ENCODE assay signal across 10 mouse cellular contexts in genomic region chr3:86762036-86762415, GRCm38 (mm10).
A peak's percentile ranks its signal among the peaks of the same experiment; 100 is the strongest.
DNase-seq lines count a peak whose midpoint lies in the region; ATAC-seq lines count a peak whose summit lies in the region.
"Had no signal": no experiment of that assay in that cellular context is flagged by ENCODE, and none has a peak within 500 bp of the region (broad histone marks: within the 10 kb centered on the region; RNA-seq: fewer than 3 reads in every experiment).

No protein-coding gene starts in this region.

- H3K27me3 ChIP-seq in midbrain, embryonic 11.5 days (ENCODE audit: control insufficient read depth, insufficient read depth, low read length), result no peaks in the 10 kb centered on the region
- no peaks in the 10 kb centered on the region for H3K27me3 ChIP-seq in midbrain, embryonic 14.5 days (ENCODE audit: control insufficient read depth, insufficient read depth, low read length)
- no peaks in the 10 kb centered on the region for H3K27me3 ChIP-seq in forebrain, embryonic 14.5 days (replicated peaks; ENCODE audit: control insufficient read depth, insufficient read depth, low read length)
- H3K27me3 ChIP-seq in limb, embryonic 11.5 days (ENCODE audit: control insufficient read depth, insufficient read depth, low read length), result no peaks in the 10 kb centered on the region
- no peaks in the 10 kb centered on the region for H3K27me3 ChIP-seq in neural tube, embryonic 15.5 days (replicated peaks)

- peak; percentile 60; the same call in 1 of the 2 replicates for ATAC-seq in midbrain, embryonic 11.5 days (ENCODE audit: low FRiP score)
- no peak; the same call in 1 of the 2 replicates for ATAC-seq in midbrain, embryonic 14.5 days (ENCODE audit: low FRiP score, low TSS enrichment)
- peak; percentile 46; the same call in 1 of the 2 replicates for ATAC-seq in forebrain, embryonic 14.5 days
- peak; percentile 48 for ATAC-seq in limb, embryonic 11.5 days (ENCODE audit: insufficient number of reproducible peaks, low FRiP score, low TSS enrichment, low read depth)
- peak; percentile 42; the same call in 1 of the 2 replicates for ATAC-seq in neural tube, embryonic 15.5 days (ENCODE audit: low FRiP score)

- no peak overlapping the region for H3K4me3 ChIP-seq in midbrain, embryonic 11.5 days (ENCODE audit: low read depth, low read length)
- H3K4me3 ChIP-seq in midbrain, embryonic 14.5 days (replicated peaks; ENCODE audit: low read depth, low read length), result no peak overlapping the region
- no peak overlapping the region for H3K4me3 ChIP-seq in forebrain, embryonic 14.5 days (ENCODE audit: low read depth, low read length)
- H3K4me3 ChIP-seq in limb, embryonic 11.5 days (ENCODE audit: low read depth, low read length), result no peak overlapping the region
- no peak overlapping the region for H3K4me3 ChIP-seq in neural tube, embryonic 15.5 days (replicated peaks)
- H3K4me3 ChIP-seq: megakaryocyte, embryonic 14.5 days had no signal

- no peak for DNase-seq in midbrain, embryonic 11.5 days (ENCODE audit: low spot score, missing footprints)
- DNase-seq in midbrain, embryonic 14.5 days, result no peak
- DNase-seq in forebrain, embryonic 14.5 days (ENCODE audit: low spot score), result no peak
- no peak for DNase-seq in limb, embryonic 11.5 days (ENCODE audit: low spot score)
- DNase-seq in right cerebral cortex, adult 18-20 months, result no peak
- no peak for DNase-seq in layer of hippocampus, postnatal 25 days (ENCODE audit: extremely low spot score in 1 of 2, low spot score in 1 of 2)

- H3K9me3 ChIP-seq in midbrain, embryonic 11.5 days (ENCODE audit: control insufficient read depth, low read length), result no peaks in the 10 kb centered on the region
- H3K9me3 ChIP-seq in midbrain, embryonic 14.5 days (ENCODE audit: control insufficient read depth, low read length), result no peaks in the 10 kb centered on the region
- no peaks in the 10 kb centered on the region for H3K9me3 ChIP-seq in forebrain, embryonic 14.5 days (replicated peaks; ENCODE audit: control insufficient read depth, low read length)
- no peaks in the 10 kb centered on the region for H3K9me3 ChIP-seq in limb, embryonic 11.5 days (ENCODE audit: control insufficient read depth, low read length)
- H3K9me3 ChIP-seq in neural tube, embryonic 15.5 days (replicated peaks), result no peaks in the 10 kb centered on the region
- H3K9me3 ChIP-seq: G1E had no signal

- 0 out of 2 replicates have a peak, but pooled peaks cover 3% of the 10 kb centered on the region for H3K4me1 ChIP-seq in midbrain, embryonic 11.5 days (ENCODE audit: control insufficient read depth, insufficient read depth, low read length)
- peaks cover 3% of the 10 kb centered on the region; the same call in 1 of the 2 replicates for H3K4me1 ChIP-seq in midbrain, embryonic 14.5 days (ENCODE audit: control insufficient read depth, insufficient read depth, low read length)
- H3K4me1 ChIP-seq in forebrain, embryonic 14.5 days (ENCODE audit: control insufficient read depth, insufficient read depth, low read length), result no peaks in the 10 kb centered on the region
- peaks cover 6% of the 10 kb centered on the region for H3K4me1 ChIP-seq in limb, embryonic 11.5 days (ENCODE audit: control insufficient read depth, insufficient read depth, low read length)
- peaks cover 5% of the 10 kb centered on the region; the same call in 1 of the 2 replicates for H3K4me1 ChIP-seq in neural tube, embryonic 15.5 days

- 78% methylated on average over 6 of the region's 6 CpGs for WGBS in midbrain, embryonic 11.5 days
- WGBS in midbrain, embryonic 14.5 days, result 76% methylated on average over 6 of the region's 6 CpGs
- WGBS in forebrain, embryonic 14.5 days, result 91% methylated on average over 6 of the region's 6 CpGs
- WGBS in limb, embryonic 11.5 days, result 72% methylated on average over 6 of the region's 6 CpGs
- 83% methylated on average over 6 of the region's 6 CpGs for WGBS in neural tube, embryonic 15.5 days

- H3K4me2 ChIP-seq in midbrain, embryonic 11.5 days, result no peak overlapping the region
- H3K4me2 ChIP-seq in midbrain, embryonic 14.5 days (ENCODE audit: low read length), result no peak overlapping the region
- H3K4me2 ChIP-seq in forebrain, embryonic 14.5 days (ENCODE audit: low read length), result no peak overlapping the region
- H3K4me2 ChIP-seq in limb, embryonic 11.5 days (ENCODE audit: low read depth, severe bottlenecking), result no peak overlapping the region
- H3K4me2 ChIP-seq in neural tube, embryonic 15.5 days, result no peak overlapping the region
- H3K4me2 ChIP-seq: lung, embryonic 14.5 days had no signal

- no peak overlapping the region for H3K9ac ChIP-seq in midbrain, embryonic 11.5 days (ENCODE audit: low read length)
- H3K9ac ChIP-seq in midbrain, embryonic 14.5 days (replicated peaks; ENCODE audit: low read length), result no peak overlapping the region
- no peak overlapping the region for H3K9ac ChIP-seq in forebrain, embryonic 14.5 days (ENCODE audit: low read length)
- no peak overlapping the region for H3K9ac ChIP-seq in limb, embryonic 11.5 days (ENCODE audit: low read length)
- H3K9ac ChIP-seq in neural tube, embryonic 15.5 days (replicated peaks), result no peak overlapping the region
- H3K9ac ChIP-seq: lung, embryonic 14.5 days had no signal

- no peak overlapping the region for H3K27ac ChIP-seq in midbrain, embryonic 11.5 days (ENCODE audit: low read depth, low read length)
- H3K27ac ChIP-seq in midbrain, embryonic 14.5 days (replicated peaks; ENCODE audit: low read depth, low read length), result no peak overlapping the region
- no peak overlapping the region for H3K27ac ChIP-seq in forebrain, embryonic 14.5 days (ENCODE audit: low read depth, low read length)
- peak overlapping the region; percentile 63 for H3K27ac ChIP-seq in limb, embryonic 11.5 days (replicated peaks; ENCODE audit: low read depth, low read length)
- peak overlapping the region; percentile 30 for H3K27ac ChIP-seq in neural tube, embryonic 15.5 days (replicated peaks)

- H3K36me3 ChIP-seq in midbrain, embryonic 11.5 days (ENCODE audit: control insufficient read depth, insufficient read depth, low read length), result no peaks in the 10 kb centered on the region
- no peaks in the 10 kb centered on the region for H3K36me3 ChIP-seq in midbrain, embryonic 14.5 days (ENCODE audit: control insufficient read depth, insufficient read depth, low read length)
- no peaks in the 10 kb centered on the region for H3K36me3 ChIP-seq in forebrain, embryonic 14.5 days (ENCODE audit: control insufficient read depth, insufficient read depth, low read length)
- no peaks in the 10 kb centered on the region for H3K36me3 ChIP-seq in limb, embryonic 11.5 days (ENCODE audit: control insufficient read depth, insufficient read depth, low read length)
- no peaks in the 10 kb centered on the region for H3K36me3 ChIP-seq in neural tube, embryonic 15.5 days
- H3K36me3 ChIP-seq: G1E had no signal

Comparison
In these comparisons a context has a peak if more than half of its experiments do, and no peak if none do; other contexts are left out.
1. H3K27ac ChIP-seq: peak in limb, embryonic 11.5 days (single experiment) and neural tube, embryonic 15.5 days (single experiment); none in midbrain, embryonic 11.5 days (single experiment), midbrain, embryonic 14.5 days (single experiment) and forebrain, embryonic 14.5 days (single experiment).